Mouse (Mus musculus) thymus, adult 2 months (tissue): ENCODE data around the gene Ulk3.

Source experiments
- CTCF ChIP-seq: fragments of 200-500 bp; IDR thresholded peaks from 2 replicates; pipeline ENCODE4 v1.5.1; 2012; ENCODE audit warnings: mild to moderate bottlenecking, control low read depth, low read length, moderate library complexity, borderline replicate concordance; ENCODE audit not compliant: control insufficient read depth, poor library complexity, insufficient read depth; ENCODE audit errors: extremely low read depth
- POLR2A ChIP-seq: fragments of 200-500 bp; IDR thresholded peaks from 2 replicates; pipeline ENCODE4 v1.6.1; 2012; ENCODE audit warnings: mild to moderate bottlenecking, low read length, control low read depth, moderate library complexity; ENCODE audit not compliant: control insufficient read depth, poor library complexity, insufficient read depth; ENCODE audit errors: extremely low read depth

GRCm38 (mm10) chr9:57539550-57539949, 49.7 kb upstream of the Ulk3 start:
- TF ChIP-seq CTCF (no peak), POLR2A (no peak)
